Mouse (Mus musculus) embryonic facial prominence, embryonic 14.5 days (tissue): ENCODE data around the gene Mrpl53. TPM values are rescaled to one million over a fixed set of nuclear protein-coding genes. Genes with fewer than 3 reads are reported as not detected.

ENCODE experiments used
- ATAC-seq: fragments of 200-750 bp; cut with Nextera tagmentation; 2 replicates; pipeline ENCODE4 v1.8.0; 2017; ENCODE audit warnings: low read depth, moderate number of reproducible peaks, moderate TSS enrichment
- DNase-seq: peaks from one replicate; pipeline ENCODE4 v3.0.0-alpha.2; 2015; ENCODE audit warnings: low spot score
- H3K27ac ChIP-seq: fragments of 300-500 bp; sonication (generic); replicated peaks from 2 replicates; pipeline ENCODE4 v1.5.1; 2014; ENCODE audit warnings: low read depth, mild to moderate bottlenecking, low read length, moderate library complexity
- H3K27me3 ChIP-seq: fragments of 300-500 bp; sonication (generic); replicated peaks from 2 replicates; pipeline ENCODE4 v1.6.1; 2014; ENCODE audit warnings: low read length; ENCODE audit not compliant: control insufficient read depth, insufficient read depth
- H3K36me3 ChIP-seq: fragments of 300-500 bp; sonication (generic); 2 replicates; pipeline ENCODE4 v1.6.1; 2014; ENCODE audit warnings: low read length, mixed read lengths; ENCODE audit not compliant: control insufficient read depth, insufficient read depth
- H3K4me1 ChIP-seq: fragments of 300-500 bp; sonication (generic); 2 replicates; pipeline ENCODE4 v1.6.1; 2014; ENCODE audit warnings: antibody characterized with exemption, low read length; ENCODE audit not compliant: control insufficient read depth, insufficient read depth
- H3K4me2 ChIP-seq: fragments of 300-500 bp; sonication (generic); 2 replicates; pipeline ENCODE4 v1.6.1; 2014; ENCODE audit warnings: low read depth, mild to moderate bottlenecking, low read length, moderate library complexity, mixed read lengths
- H3K4me3 ChIP-seq: fragments of 300-500 bp; sonication (generic); 2 replicates; pipeline ENCODE4 v1.5.1; 2014; ENCODE audit warnings: low read depth, mild to moderate bottlenecking, low read length
- H3K9ac ChIP-seq: fragments of 300-500 bp; sonication (generic); 2 replicates; pipeline ENCODE4 v1.6.1; 2014; ENCODE audit warnings: low read depth, mild to moderate bottlenecking, low read length, moderate library complexity, mixed read lengths
- H3K9me3 ChIP-seq: fragments of 300-500 bp; sonication (generic); 2 replicates; pipeline ENCODE4 v1.6.1; 2016; ENCODE audit warnings: low read length; ENCODE audit not compliant: control insufficient read depth
- WGBS: fragments of 180-500 bp; shearing (Covaris S2); extraction: QIAGEN DNeasy Blood & Tissue Kit; methylation state at CpG from one replicate; pipeline ENCODE4 v1.1.7; 2014; 5-methylcytosine and 5-hydroxymethylcytosine counted together
- polyA plus RNA-seq: library from polyadenylated mRNA; unstranded; fragments of >200 nt; fragmentation: Nextera tagmentation; extraction: Ambion mirVana; gene quantifications from 2 replicates; pipeline ENCODE4 v1.2.1, GENCODE M21; 2014

The Mrpl53 gene
- polyA plus RNA-seq, 1 experiment from 2014 or later, result 145 TPM

- H3K4me2 ChIP-seq, result peak overlapping the region; percentile 42
- WGBS, result 2% methylated on average over 37 of the region's 58 CpGs
- H3K27me3 ChIP-seq, result peaks cover 96% of the 10 kb centered on the region
- 0 out of 2 replicates have a peak overlapping the region, but pooled peaks have one; percentile 1 for H3K9ac ChIP-seq
- ATAC-seq, result no peak
- H3K27ac ChIP-seq, result no peak overlapping the region
- H3K36me3 ChIP-seq, result no peaks in the 10 kb centered on the region
- H3K4me1 ChIP-seq, result peaks cover 5% of the 10 kb centered on the region
- H3K4me3 ChIP-seq, result peak overlapping the region; percentile 25
- no peak for DNase-seq
- H3K9me3 ChIP-seq, result no peaks in the 10 kb centered on the region
Observed at GRCm38 (mm10) chr6:83070311-83071219, 38.3 kb upstream of the Mrpl53 start.

GRCm38 (mm10) chr6:83071220-83071619, 37.6 kb upstream of the Mrpl53 start:
- Histone ChIP-seq H3K4me3 (peak overlapping the region; percentile 25), H3K27me3 (peaks cover 95% of the 10 kb centered on the region), H3K36me3 (no peaks in the 10 kb centered on the region), H3K9me3 (no peaks in the 10 kb centered on the region), H3K27ac (no peak overlapping the region), H3K9ac (no peak overlapping the region), H3K4me2 (peak overlapping the region; percentile 20; the same call in 1 of the 2 replicates), H3K4me1 (peaks cover 5% of the 10 kb centered on the region)
- peak; percentile 41; the same call in 1 of the 2 replicates for ATAC-seq
- DNase-seq, result no peak
- 0% methylated on average over 14 of the region's 24 CpGs for WGBS

GRCm38 (mm10) chr6:83074979-83075378, 33.9 kb upstream of the Mrpl53 start:
- no peak for ATAC-seq
- DNase-seq, result no peak
- no peaks in the 10 kb centered on the region for H3K9me3 ChIP-seq
- H3K27ac ChIP-seq, result no peak overlapping the region
- peaks cover 17% of the 10 kb centered on the region for H3K4me1 ChIP-seq
- peaks cover 62% of the 10 kb centered on the region for H3K27me3 ChIP-seq
- H3K9ac ChIP-seq, result no peak overlapping the region
- WGBS, result 23% methylated on average over 2 of the region's 2 CpGs
- H3K36me3 ChIP-seq, result no peaks in the 10 kb centered on the region
- H3K4me2 ChIP-seq, result no peak overlapping the region
- H3K4me3 ChIP-seq, result no peak overlapping the region

- peak within 1 kb of the TSS; percentile 79 for H3K9ac ChIP-seq
- H3K27me3 ChIP-seq, result peaks cover 40% of the 10 kb centered on the region
- H3K36me3 ChIP-seq, result peaks cover 20% of the 10 kb centered on the region
- peak within 1 kb of the TSS; percentile 96 for H3K4me2 ChIP-seq
- peaks cover 11% of the 10 kb centered on the region for H3K4me1 ChIP-seq
- H3K9me3 ChIP-seq, result no peaks in the 10 kb centered on the region
- ATAC-seq (peak; percentile 74), DNase-seq (peak; percentile 98)
- peak within 1 kb of the TSS; percentile 72 for H3K4me3 ChIP-seq
- peak within 1 kb of the TSS; percentile 90 for H3K27ac ChIP-seq
- under 1% methylated on average over 50 of the region's 54 CpGs for WGBS
Observed at GRCm38 (mm10) chr6:83077630-83078323, 31.1 kb upstream of the Mrpl53 start, which contains the start of gene Pcgf1. TSS of gene Pcgf1 (plus strand) at chr6:83077869.

GRCm38 (mm10) chr6:83078324-83078858, 30.4 kb upstream of the Mrpl53 start:
- ATAC-seq, result peak; percentile 94
- DNase-seq, result peak; percentile 98
- Histone ChIP-seq H3K4me1 (peaks cover 11% of the 10 kb centered on the region), H3K9ac (peak overlapping the region; percentile 79), H3K4me2 (peak overlapping the region; percentile 96), H3K36me3 (peaks cover 20% of the 10 kb centered on the region), H3K27ac (peak overlapping the region; percentile 90), H3K4me3 (peak overlapping the region; percentile 72), H3K27me3 (peaks cover 41% of the 10 kb centered on the region), H3K9me3 (no peaks in the 10 kb centered on the region)
- WGBS, result under 1% methylated on average over 40 of the region's 46 CpGs

GRCm38 (mm10) chr6:83080210-83080609, 28.6 kb upstream of the Mrpl53 start:
- WGBS, result 97% methylated on average over 5 of the region's 5 CpGs
- Histone ChIP-seq H3K9ac (no peak overlapping the region), H3K27ac (no peak overlapping the region), H3K27me3 (peaks cover 41% of the 10 kb centered on the region), H3K9me3 (no peaks in the 10 kb centered on the region), H3K4me3 (no peak overlapping the region), H3K4me1 (peaks cover 11% of the 10 kb centered on the region), H3K4me2 (no peak overlapping the region), H3K36me3 (peaks cover 20% of the 10 kb centered on the region)
- no peak for ATAC-seq
- DNase-seq, result no peak

GRCm38 (mm10) chr6:83083497-83083896, 25.3 kb upstream of the Mrpl53 start:
- 8% methylated on average over 5 of the region's 5 CpGs for WGBS
- DNase-seq (no peak), ATAC-seq (no peak)
- Histone ChIP-seq H3K27me3 (peaks cover 61% of the 10 kb centered on the region), H3K9me3 (no peaks in the 10 kb centered on the region), H3K4me1 (peaks cover 21% of the 10 kb centered on the region), H3K4me3 (no peak overlapping the region), H3K4me2 (no peak overlapping the region), H3K27ac (no peak overlapping the region), H3K9ac (no peak overlapping the region), H3K36me3 (peaks cover 20% of the 10 kb centered on the region)

GRCm38 (mm10) chr6:83084477-83084876, 24.4 kb upstream of the Mrpl53 start:
- Histone ChIP-seq H3K4me2 (no peak overlapping the region), H3K9me3 (no peaks in the 10 kb centered on the region), H3K36me3 (peaks cover 20% of the 10 kb centered on the region), H3K4me3 (no peak overlapping the region), H3K27ac (no peak overlapping the region), H3K27me3 (peaks cover 69% of the 10 kb centered on the region), H3K4me1 (peaks cover 15% of the 10 kb centered on the region), H3K9ac (no peak overlapping the region)
- WGBS, result 12% methylated on average over 6 of the region's 6 CpGs
- ATAC-seq, result no peak
- no peak for DNase-seq
